Mouse (Mus musculus): ENCODE data around the gene Inpp5a. TPM values are rescaled to one million over a fixed set of nuclear protein-coding genes. Genes with fewer than 3 reads are reported as not detected.
A peak's percentile ranks its signal among the peaks of the same experiment; 100 is the strongest.

Inpp5a gene
- total RNA-seq, 1 experiment from 2014 or later = 10.0 TPM

DNA sequence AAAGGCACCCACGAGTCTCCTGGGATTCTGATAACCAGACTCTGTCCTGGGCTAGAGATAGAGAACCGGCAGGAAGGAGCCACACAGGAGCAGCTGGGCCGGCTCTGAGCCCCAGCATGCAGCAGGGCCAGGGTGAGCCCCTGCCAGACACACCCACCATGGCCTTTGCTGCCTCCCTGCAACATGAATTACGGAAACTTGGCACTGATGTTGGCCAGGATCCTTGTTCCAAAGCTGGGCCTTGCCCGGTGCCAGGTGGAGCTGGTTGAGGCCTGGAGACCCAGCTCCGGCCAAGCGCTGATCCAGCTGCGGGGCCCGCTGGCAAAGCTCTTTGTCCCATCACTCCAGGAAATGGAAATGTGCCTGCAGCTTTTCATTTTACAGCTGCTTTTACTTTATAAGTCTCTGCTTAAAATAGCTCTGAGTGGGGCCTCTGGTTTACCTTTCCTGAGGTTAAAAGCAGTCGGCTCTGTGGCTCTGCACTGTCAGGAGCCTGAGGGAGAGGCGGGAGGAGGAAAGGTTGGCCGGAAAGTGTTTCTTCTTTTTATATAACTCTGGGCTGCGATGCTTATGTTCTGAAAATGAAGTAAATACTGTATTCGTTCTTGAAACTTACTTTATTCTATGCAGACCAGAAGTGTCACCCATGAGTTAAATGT lies 20.1 kb upstream of the Inpp5a start:
- ATAC-seq (replicated peaks; ENCODE audit: insufficient number of reproducible peaks, low FRiP score, low TSS enrichment, poor library complexity, severe bottlenecking) = no peak

DNA sequence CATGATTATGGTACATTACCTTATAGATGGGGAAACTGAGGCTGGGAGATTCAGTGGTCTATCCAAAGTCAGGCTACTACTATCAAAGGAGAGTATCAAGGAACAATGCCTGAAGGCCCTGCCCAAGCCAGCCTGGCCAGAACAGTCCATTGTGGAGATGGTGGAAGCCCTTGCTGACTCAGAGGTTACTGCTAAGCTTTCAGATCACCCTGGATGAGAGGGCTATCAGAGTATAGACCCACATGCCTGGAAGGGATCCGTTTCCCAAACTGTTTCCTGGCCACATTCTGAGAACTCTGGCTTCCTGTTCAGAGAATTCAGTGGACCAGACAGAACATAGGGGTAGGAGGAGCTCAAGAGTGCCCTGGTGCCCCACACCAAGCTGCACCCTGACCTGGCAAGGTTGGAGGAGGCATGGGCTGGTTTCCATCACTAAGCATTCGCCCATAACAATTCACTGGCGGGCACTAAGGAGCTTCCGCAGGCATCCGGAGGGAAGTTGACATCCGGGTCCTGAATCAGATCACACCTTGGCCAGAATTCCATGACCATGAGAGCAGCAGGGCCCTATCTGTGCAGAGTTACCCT lies 19.3 kb upstream of the Inpp5a start:
- ATAC-seq (replicated peaks; ENCODE audit: insufficient number of reproducible peaks, low FRiP score, low TSS enrichment, poor library complexity, severe bottlenecking) = no peak

DNA sequence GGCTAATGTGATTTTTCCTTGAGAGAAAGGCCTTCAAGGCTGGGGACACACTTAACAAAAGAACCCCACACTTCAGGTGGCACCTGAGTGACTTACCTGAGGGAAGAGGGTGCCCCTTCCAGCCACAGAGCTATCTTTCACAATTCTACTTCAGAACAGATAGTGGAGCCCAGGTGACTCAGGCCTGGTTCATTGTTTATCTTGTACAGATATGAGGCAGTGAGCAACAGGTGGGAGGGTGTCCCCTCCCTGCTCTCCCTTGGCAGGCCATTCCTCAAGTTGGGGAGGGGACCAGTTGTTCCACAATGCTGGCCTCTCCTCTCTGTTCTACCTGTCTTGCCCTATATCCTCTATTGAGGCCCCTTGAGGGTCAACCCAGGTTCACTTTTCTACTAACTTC lies 17.5 kb upstream of the Inpp5a start:
- ATAC-seq (replicated peaks; ENCODE audit: insufficient number of reproducible peaks, low FRiP score, low TSS enrichment, poor library complexity, severe bottlenecking) = no peak

DNA sequence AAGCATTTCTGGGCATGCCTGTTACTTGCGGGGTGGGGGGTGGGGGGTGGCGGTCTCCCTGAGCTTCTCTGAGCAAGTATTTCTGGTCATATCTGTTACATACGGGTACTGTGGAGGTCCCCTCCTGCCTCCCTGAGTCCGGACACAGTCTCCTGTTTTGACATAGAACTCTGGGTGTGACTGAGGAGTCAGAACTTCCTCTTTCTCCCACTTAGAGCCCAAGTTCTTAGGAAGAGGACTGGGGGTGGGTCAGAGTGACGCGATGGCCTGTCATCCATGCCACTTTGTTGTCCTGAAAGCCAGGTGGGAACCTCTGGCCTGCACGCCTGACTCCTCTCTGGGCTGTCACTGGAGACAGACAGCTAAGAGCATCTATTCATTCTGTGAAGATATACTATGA lies 11.5 kb upstream of the Inpp5a start:
- ATAC-seq (replicated peaks; ENCODE audit: insufficient number of reproducible peaks, low FRiP score, low TSS enrichment, poor library complexity, severe bottlenecking) = peak; percentile 92

DNA sequence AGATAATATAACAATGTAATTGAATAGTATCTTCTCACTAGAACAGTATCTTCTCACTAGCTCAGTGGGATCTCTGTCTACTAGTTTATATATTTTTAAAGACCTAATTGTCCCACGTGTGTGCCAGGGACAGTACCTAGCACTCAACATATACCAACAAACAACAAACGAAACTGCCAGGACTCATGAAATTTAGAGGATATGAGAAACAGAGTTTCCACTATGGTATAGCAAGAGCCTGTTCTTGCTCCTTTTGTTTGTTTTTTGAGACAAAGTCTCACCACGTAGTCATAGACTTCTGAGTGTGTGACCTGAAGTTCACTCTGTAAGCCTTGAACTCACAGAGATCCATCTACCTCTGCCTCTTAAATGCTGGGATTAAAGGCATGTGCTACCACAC lies 10.6 kb upstream of the Inpp5a start:
- no peak for ATAC-seq (replicated peaks; ENCODE audit: insufficient number of reproducible peaks, low FRiP score, low TSS enrichment, poor library complexity, severe bottlenecking)

DNA sequence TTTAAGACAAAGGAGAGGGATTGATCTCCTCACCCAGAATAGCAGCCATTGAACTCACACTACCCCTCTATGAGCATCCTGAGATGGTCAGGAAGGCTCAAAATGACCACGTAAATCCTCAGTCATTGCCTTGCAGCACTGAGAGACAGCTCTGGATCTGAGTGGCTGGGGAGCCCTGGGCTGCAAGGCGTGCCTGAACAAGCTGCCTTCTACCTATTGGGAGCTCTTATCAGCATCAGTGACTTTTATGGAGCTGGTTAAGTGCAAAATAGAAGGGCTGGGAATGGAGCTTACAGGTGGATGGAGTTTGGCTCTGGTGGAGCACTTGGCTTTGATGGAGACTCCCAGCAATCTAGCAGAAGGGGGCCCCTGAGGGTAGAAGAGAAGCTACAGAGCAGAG lies 9.2 kb upstream of the Inpp5a start:
- ATAC-seq (replicated peaks; ENCODE audit: insufficient number of reproducible peaks, low FRiP score, low TSS enrichment, poor library complexity, severe bottlenecking) = no peak

DNA sequence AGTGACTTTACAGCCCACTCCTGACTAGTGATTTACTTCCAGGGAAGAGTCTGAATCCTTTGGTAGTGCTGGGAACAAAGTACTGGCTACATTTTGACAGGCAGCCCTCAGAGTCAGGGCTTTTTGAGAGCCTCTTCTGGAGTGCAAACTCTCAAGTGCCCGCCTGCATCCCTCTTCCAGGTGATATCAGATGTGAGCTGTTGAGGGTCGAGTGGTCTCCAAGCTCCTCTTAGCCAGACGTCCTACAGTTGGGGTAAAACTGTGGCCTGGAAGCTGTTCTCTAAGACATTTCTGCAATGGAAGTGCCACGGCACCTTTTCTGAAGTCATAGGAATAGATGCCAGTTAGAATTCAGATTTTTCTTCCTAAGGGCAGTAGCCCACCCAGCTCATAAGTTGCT lies 8.7 kb upstream of the Inpp5a start:
- no peak for ATAC-seq (replicated peaks; ENCODE audit: insufficient number of reproducible peaks, low FRiP score, low TSS enrichment, poor library complexity, severe bottlenecking)

DNA sequence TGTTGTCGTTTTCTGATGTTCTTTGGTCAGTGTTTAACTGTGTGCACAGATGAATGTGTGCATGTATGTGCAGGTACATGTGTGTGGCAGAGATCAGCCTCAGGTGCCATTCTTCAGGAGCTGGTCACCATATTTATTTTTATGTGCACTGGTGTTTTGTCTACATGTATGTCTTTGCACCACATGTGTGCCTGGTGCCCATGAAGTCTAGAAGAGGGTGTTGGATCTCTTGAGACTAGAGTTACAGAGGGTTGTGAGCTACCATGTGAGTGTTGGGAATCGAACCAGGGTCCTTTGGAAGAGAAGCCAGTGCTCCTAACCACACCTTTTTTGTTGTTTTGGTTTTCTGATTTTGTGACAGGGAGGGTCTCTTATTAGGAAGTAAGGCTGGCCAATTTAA lies 7.0 kb upstream of the Inpp5a start:
- no peak for ATAC-seq (replicated peaks; ENCODE audit: insufficient number of reproducible peaks, low FRiP score, low TSS enrichment, poor library complexity, severe bottlenecking)

DNA sequence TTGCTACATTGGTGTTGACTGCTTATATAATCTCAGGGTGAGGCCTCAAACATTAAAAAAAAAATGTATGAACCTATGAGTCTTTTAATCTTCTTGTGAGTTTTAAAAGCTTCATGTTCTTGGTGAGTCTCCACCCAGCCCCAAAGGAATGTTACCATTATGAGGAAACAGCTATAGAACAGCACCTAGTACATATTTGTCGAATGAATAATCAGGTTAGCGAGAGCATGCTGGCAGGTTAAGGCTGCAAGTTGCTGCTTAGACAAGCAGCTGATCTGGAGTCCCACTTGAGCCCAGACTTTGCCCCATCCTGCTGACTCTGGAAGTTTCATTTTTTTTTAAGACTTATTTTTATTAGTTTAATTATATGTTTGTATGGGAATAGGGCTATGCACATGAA lies 6.1 kb upstream of the Inpp5a start:
- ATAC-seq (replicated peaks; ENCODE audit: insufficient number of reproducible peaks, low FRiP score, low TSS enrichment, poor library complexity, severe bottlenecking) = no peak

DNA sequence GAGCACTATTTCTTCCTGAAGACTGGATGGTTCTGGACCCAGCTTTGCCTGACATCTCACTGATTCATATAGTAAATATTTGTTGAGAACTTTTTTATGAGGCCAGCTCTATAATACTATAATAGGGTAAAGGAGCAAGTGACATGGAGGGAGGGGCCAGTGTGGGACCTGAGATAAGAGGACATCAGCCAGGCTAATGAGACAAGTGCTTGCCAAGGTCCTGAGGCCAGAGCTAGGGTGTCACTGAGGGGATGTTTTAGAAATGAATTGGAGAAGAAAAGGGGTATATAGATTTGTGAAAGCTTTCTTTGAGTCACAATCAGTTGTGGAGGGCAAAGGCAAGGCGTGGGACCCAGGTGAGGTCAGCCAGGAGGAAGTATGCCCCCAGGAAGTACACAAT lies 4.4 kb upstream of the Inpp5a start:
- no peak for ATAC-seq (replicated peaks; ENCODE audit: insufficient number of reproducible peaks, low FRiP score, low TSS enrichment, poor library complexity, severe bottlenecking)

DNA sequence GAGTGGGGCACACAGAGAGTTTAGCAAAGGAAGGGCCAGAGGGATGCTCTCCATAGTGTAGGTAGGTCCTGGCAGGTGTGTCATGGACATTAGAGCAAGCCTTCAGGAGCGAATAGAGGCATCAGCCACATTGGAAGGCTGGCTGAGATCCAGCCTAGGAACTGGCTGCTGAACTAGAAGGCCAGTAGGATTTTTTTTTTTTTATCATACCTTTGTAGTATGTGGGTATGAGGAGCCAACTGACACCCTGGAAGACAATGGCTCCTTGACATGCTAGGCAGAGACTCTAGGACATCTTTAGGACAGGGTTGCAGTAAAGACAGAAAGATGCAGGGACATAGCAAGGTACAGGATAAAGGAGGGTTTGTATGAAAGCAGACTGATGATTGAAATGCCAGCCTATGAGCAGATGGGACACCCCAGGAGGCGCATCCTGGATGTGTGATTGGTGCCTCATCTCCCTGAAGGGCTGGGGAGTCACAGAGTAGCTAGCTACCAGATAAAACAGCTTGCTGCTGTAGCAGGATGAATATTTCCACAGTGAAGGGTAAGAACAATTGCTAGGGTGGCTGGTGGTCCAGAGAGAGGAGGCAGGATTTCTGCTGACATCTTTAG lies 3.9 kb upstream of the Inpp5a start:
- ATAC-seq (replicated peaks; ENCODE audit: insufficient number of reproducible peaks, low FRiP score, low TSS enrichment, poor library complexity, severe bottlenecking) = no peak

DNA sequence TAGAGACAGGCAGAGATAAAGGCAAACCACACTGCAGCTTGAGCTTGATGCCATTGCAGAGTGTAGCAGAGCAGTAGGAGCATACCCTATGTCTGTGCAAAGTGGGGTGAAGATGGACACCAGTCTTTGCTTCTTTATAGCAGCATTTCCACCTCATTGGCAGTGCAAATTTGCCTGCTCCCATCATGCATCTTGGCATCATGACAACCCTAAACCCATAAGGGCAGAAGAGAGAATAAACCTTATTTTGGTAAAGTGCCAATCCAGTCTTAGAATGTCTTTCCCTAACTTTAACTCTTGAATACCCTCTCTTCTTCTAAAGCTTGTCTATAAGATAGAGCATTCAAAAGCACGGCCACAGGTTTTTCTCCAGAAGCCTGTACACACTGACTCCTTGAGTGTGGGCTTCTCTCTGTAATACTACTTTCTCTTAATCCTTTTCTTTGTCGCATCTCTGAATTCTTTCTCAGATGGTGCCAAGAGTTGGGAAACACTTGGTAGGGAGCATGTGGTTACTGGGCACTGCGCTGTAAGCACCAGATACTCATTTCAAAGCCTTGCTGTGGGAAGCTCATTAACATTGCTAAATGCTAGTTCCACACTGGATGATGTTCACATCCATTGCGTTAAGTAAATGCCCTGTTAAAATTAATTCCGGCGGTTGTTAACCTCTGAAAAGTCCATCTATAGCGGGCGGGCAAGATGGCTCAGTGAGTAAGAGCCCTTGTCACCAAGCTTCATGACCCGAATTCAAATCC lies 1.8 kb upstream of the Inpp5a start:
- ATAC-seq (replicated peaks; ENCODE audit: insufficient number of reproducible peaks, low FRiP score, low TSS enrichment, poor library complexity, severe bottlenecking) = no peak

DNA sequence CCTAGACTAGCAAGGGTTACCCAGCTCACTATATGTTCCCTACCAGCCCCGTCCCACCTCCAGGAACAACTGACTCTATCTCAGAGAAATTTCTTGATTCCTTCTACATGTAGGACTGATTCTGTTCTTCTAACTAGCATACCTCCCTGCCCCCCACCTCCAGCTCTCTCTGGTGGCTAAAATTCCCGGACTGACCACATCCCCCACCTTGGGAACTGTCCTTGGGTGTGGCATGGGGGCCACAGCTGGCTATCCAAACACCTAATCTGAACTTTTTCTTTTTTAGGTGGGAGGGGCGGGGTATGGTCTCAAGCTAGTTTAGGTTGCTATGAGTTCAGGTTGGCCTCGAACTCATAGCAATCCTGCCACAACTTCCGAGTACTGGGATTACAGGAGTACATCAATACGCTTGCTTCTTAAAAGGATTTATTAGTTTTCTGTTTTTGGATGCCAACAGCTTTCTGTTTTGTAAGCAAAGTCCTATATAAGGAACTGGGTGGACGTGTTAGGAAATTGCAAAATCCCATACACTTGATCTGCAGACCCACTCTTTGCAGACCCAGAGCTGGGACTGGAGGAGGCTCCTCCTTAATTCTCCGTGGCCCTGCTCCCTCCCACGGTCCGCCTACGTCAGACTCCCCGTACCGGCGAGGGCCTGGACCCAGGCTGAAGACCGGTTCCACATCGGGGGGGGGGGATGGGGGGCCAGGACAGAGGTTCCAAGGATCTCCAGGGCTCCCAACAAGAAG lies 814 bp upstream of the Inpp5a start:
- ATAC-seq (replicated peaks; ENCODE audit: insufficient number of reproducible peaks, low FRiP score, low TSS enrichment, poor library complexity, severe bottlenecking) = peak; percentile 45

DNA sequence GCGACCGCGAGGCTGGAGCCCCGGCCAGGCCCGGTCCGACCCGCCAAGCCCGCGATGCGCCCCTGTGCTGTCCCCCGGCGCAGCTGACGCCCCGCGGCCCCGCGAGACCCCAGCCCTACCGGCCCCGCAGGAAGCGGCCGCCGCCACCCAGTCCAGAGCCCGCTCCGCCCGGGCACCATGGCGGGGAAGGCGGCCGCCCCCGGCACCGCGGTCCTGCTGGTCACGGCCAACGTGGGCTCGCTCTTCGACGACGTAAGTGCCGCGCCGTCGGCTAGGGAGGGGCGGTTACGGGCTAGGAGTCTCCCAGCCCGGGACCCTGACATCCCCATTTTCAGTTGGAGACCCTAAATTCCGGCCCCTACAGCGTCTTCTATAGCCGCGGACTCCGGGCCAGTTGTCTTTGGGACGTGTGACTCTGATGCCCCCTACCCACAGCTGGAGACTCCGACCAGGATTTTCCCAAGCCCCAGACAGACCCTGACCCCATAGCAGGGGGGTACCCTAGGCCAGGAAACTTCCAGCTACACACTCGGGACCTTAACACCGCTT lies 378 bp downstream of the Inpp5a start:
- no peak for ATAC-seq (replicated peaks; ENCODE audit: insufficient number of reproducible peaks, low FRiP score, low TSS enrichment, poor library complexity, severe bottlenecking)

DNA sequence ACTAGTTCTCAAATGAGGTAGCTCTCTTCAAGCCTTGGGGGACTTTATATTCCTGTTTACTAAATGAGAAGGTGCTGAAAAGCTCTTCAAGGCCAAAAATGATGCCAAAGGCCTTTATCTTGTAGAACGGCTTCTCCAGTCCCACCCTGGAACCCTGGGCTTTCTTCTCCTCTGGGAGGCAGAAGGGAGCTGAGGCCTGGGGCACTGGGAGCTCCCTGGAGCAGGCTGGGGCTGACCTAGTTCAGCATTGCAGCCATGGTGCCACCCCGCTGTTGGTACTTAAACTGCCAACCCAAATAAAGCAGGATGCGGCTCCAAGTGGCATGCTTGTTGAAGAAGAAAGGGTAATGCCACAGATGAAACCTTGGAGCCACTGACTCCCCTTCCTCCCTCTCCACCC lies 1.5 kb downstream of the Inpp5a start:
- no peak for ATAC-seq (replicated peaks; ENCODE audit: insufficient number of reproducible peaks, low FRiP score, low TSS enrichment, poor library complexity, severe bottlenecking)

DNA sequence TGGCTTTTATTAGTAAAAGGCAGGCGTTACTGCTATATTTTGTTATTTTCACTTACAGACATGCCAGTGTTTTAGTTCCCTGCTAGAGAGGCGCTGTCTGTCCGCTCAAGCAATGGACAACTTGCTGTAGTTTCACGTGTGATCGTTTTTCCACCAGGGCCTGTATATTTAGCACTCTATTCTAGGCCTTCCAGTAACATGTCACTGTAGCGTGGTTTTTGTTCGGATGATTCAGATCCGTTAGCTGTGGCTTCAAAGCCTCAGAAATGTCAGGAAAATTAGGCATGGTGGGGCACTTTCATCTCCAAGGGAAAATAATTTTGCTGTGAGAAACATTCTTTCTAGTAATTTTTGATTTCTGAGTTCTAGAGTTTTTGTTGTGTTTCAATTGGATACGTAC lies 2.0 kb downstream of the Inpp5a start:
- ATAC-seq (replicated peaks; ENCODE audit: insufficient number of reproducible peaks, low FRiP score, low TSS enrichment, poor library complexity, severe bottlenecking) = no peak

DNA sequence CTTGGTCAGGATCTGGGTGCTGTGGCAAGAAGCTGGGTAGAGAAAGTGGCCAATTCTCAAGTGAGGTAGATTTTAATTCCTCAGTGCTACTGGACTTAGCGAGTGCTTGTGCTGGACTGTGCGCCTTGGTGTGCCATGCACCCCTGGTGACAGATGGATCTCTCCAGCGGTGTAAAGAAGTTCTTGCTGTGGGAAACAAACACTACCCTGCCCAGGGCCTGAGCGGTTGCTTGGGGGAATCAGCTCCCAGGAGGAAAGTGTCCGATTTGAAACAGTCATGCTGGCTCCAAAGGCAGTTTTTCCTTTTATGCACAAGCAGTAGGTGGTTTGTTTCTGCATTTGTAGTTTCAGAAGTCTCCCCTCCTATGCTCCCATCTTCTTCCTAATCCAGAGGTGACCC lies 2.8 kb downstream of the Inpp5a start:
- ATAC-seq (replicated peaks; ENCODE audit: insufficient number of reproducible peaks, low FRiP score, low TSS enrichment, poor library complexity, severe bottlenecking) = no peak

DNA sequence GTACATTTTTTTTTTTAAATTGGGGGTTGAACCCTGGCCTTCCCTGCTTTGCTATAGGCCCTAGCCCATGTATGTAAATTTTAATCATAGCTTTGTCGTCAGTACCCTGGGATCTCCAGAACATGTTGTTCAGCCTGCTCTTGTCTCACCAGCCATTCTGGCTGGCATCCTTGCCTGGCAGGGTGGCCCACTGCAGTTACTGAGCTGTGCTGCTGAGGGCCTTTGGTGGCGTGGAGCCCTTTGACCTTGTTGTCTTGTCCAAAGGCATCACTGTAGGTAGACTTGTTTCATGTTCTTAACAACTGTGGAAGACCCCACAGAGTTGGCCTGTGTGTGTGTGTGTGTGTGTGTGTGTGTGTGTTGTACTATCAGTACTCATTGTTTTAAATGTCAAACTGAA lies 3.2 kb downstream of the Inpp5a start:
- ATAC-seq (replicated peaks; ENCODE audit: insufficient number of reproducible peaks, low FRiP score, low TSS enrichment, poor library complexity, severe bottlenecking) = no peak

DNA sequence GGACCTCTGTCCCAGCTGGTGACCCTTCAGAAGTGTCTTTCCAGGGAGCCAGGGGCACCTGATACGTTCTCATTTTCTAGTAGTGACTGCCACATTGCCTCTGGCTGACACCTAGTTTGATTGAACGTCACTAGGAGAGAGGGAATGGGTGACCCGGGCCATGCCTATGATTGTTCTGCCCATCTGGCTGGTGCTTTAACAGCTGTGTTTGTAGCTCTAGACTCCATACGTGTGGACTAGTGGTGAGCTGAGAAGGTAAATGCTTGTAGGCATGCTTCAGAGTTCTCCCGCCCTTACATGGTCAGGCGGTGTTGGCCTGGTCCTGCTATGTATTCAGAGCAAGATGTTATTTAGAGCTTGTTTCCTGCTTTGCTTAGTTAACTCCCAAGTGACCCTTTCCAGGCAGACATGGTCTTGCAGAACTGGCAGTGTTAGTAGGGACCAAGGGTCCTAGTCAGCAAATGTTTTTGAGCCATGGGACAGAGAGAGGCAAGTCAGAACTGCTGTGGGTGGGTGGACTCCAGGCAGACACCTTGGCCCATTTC lies 3.9 kb downstream of the Inpp5a start:
- no peak for ATAC-seq (replicated peaks; ENCODE audit: insufficient number of reproducible peaks, low FRiP score, low TSS enrichment, poor library complexity, severe bottlenecking)
